Mouse (Mus musculus) heart, adult 8-10 months (tissue): ENCODE measurements around the gene Npy1r. TPM values are rescaled to one million over a fixed set of nuclear protein-coding genes. Genes with fewer than 3 reads are reported as not detected.

Source experiments
- DNase-seq: peaks from one replicate; pipeline ENCODE4 v3.0.0; 2022; ENCODE audit warnings: low spot score
- total RNA-seq, 4 experiments: library from RNA; stranded (reverse); gene quantifications; 2 replicates each; pipeline ENCODE4 v1.2.4; 2022

The Npy1r gene
- 1 to 10 TPM; 1.8 to 2.6 (median 2.0) TPM for total RNA-seq

DNA sequence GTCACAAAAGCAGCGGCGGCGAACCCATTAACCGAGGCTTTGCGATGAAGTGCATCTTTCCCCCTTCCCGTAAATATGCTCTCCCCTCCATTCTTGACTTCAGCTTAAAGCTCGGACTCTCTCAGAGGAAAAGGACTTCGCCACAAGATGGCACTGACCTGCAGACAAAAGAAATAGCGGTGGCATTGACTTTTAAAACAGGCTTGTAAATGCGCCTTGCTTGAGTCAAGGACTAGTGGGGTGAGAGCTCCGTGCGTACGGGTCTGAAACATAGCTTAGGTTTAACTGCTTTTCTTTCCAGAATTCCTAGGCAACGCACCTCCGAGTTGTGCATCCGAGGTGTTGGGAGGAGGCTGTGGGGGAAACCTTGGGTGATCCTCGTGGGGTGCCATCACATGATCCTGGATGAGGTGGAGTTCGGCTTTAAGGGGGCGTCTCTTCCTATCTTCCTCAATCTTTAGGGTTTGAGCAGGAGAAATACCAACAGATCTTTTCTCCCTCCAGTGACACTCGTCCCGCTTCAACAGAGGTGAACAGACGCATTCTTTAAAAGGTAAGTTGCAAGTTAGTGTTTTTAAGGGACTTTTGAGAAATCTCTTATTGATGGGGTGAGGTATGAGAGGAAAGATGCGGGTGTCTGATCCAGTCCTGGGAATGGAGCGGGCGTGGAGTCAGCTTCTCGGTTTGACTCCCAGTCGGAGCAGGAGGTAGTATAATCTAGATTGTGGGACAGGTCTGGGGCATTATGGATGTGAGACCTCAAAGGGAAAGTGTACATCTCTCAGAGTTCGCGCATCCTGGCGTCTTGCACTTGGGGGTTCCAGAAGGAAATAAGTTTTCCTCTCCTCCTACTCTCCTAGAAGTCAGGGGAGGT, at the start of gene Npy1r:
Gene Npy1r, plus strand, starts transcription at position 223 of the 874 bp plus-strand sequence.
- peak; percentile 35 for DNase-seq

DNA sequence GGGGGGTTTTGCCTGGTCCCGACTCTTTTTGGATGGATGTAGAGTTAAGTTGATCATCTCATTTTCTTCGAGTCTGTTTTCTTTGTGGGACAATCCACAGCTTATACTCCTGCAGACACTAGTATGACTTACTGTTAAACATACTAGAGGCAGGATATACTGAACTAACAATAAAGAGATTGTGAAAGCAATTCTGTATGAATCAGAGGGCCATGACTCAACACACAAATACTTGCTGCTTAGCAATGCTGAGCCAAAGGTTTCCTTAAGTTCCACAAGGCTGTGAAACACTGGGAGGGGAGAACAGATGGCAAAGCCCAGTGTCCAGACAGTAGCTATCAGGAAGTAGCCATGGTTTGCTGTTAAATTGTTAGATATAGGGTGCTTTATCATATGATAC, 15.7 kb upstream of the Npy1r start:
- DNase-seq = no peak

DNA sequence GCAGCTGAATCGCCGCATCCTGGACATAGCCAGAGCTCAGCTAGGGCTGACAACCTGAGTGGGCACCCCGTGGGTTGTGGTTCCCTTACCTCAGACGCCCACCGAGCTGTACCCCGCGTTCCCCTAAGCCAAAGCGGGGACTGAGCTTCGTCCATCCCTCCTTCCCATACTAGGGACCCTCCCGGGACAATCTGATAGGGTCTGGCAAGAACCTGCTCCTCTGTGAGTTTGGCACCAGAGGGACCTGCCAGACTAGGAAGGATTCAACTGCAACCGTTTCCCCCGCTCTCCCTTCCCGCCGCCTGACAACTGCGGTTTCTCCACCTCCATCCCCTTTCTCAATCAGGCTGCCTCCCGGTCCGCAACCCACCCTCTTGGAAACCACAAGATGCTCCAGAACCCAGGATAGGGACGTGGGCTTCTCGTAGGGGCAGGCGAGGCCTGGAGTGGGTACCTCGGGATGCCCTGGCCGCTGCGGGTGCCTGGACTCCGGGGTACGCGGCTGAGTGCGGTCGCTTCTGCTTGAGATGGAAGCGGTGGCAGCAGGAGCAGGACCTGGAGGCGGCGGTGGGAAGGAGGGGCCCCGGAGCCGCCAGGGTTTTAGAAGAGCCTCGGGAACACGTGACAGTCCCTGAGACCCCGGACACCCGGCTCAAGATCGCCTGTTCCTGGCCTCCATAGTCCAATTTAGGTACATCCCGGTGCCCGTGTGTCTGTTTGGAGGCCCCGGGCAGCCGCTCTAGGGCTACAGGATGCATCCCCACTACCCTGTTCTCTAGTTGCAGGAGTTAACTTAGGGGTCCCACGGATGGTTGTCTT, 9.3 kb upstream of the Npy1r start, which contains the start of gene Npy5r:
Gene Npy5r, minus strand, starts transcription at position 618 of the 819 bp plus-strand sequence.
- no peak for DNase-seq

DNA sequence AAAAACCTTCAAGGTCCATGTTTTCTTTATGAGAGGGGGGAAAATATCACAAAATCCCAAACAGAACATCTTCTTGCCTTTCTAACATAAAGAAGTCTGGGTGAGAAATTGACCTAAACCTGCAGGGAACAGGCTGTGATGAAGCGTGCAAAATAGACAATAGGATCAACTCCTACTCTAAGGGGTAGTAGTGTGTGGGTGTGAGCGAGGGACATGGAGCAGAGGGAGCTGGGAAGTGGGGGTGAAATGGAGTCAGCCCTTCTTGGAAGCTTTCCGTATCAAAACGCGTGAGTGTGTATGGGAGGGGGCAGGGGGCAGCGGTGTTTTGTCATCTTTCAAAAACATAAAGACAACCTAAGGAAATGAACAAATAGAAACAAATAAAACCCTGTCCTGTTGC, 8.6 kb upstream of the Npy1r start:
- no peak for DNase-seq

DNA sequence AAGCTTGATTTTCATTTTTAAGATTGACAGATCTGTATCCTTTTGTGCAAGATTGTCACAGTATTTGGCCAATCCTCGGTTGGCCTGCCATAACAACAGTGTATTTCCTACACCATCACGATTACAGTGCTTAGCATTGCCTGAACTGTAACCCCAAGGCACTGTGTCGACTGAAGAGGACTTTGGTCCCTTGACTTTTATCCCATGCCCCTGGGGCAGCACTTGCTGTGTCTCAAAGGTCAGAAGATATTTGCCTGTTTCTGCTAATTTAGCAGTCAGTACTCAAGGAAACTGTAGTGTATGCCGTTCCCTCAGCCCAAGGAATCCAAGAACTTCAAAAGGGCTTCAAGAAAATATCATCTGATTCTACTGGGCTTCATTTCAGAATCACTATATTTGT, 8.2 kb upstream of the Npy1r start:
- no peak for DNase-seq

DNA sequence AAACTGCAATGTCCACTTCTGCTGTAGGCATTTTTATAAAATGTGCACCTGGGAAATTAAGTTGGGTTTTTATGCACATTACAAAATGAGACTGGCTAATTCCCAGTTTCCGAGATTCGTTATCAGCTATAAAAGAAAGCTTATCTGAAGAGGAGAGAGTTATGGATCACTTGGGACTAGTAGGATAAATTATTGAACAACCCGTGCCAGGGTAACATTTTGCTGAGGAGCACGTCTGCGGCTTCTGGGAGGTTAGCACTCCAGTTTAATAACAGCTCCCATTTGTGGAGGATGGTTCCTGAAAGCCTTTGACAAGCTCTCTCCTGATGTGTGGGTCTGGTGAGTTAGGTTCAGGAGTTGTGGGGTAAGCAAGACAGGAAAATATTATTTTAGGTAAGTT, 6.6 kb upstream of the Npy1r start:
- DNase-seq = no peak

DNA sequence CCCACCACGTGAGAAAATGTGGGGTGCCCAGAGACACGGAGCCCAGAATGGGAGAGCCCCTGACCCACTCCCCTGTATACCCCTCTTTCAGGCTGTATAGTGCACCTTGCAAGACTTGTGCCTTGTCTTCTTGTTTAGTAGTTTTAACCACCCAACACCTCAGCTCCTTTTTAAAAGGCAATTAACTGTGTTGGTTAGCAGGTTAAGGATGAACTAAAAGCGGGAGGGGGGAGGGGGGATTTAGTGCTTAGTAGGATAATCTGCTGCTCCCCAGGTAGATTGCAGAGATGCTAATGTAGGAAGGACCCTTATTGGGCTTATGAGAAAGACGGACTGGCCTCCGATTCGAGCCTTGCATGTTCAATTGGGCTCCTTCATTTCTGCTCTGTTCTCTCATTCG, 1.0 kb downstream of the Npy1r start:
- no peak for DNase-seq

DNA sequence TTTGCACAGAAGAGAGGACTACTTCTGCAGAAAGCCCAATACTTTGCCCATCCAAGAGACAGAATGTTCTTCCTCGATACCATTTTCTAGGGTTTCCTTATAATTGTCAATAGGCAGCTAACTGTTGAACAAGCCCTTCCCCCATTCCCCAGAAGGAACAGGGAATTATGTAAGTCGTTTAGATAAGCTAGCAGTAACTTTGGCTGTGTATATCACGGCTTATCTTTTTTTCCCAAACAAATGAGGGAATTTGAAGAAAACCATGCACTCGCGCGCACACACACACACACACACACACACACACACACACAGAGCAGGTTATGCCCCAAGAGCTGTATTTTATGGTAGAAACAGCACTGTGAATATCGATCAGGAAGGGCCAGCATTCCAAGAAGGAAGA, 1.8 kb downstream of the Npy1r start:
- DNase-seq = no peak

DNA sequence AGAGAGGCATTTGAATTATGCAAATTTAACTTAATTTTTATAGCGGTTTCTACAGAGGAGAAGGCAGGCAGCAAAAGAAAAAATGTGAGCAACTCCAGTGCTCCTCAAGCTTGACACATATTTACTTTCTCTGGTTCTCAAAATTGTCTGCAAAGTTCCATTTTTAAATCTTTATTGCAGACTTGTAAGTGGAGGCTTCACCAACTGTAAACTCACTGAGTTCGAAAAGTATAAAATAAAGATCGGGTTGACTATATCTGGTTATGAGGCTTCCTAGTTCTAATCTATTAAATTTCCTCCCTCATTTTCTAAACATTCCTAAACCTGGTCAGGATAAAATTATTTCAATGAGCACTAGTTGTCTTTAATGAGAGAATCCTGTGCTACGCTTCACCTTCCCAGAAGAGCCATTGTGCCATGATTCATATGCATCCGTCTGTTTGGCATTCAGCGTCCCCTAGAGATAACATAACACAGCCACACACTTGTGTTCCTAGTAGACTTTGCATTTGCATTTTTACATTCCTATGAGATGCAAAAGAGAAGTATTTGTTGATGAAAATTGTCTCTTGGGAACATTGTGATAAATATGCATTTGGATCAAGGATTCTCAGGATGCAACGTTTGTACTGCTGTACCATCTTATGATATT, 17.5 kb downstream of the Npy1r start:
- DNase-seq = no peak

DNA sequence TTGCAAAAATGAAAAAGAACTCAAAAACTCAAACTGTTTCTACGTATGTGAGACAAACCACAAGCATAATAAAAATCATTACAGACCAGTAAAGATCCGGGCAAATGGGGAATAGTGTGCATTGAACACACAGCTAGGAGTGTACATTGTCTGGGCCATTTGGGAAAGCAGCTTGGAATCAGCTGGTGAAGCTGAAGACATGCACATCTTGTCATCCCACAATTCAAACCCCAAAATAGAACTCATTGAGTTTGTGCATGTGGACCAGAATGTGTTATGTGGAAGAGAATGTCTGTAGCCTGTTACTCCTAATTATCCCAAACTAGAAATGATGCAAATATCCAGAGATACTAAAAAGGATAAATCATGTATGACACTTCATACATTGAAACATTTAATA, 25.8 kb downstream of the Npy1r start:
- DNase-seq = no peak

DNA sequence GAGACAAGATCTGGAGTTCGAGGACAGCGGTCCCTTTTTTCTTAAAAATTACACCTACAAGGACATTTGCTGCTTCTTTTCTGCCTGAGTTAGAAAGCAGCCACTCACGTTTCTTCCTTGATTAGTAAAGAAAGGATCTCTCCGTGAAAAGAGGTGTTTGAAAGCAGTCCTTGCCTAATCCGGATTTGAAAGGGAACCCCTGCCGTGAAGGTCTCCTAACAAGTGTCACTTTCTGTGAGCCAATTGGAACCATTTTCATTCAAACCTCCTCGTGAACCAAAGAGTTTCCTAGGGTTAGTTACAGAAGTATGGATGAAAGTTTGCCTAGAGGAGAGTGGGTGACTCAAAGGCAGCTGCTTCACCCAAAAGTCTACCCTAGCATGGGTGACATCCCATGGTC, 32.5 kb downstream of the Npy1r start:
- no peak for DNase-seq

DNA sequence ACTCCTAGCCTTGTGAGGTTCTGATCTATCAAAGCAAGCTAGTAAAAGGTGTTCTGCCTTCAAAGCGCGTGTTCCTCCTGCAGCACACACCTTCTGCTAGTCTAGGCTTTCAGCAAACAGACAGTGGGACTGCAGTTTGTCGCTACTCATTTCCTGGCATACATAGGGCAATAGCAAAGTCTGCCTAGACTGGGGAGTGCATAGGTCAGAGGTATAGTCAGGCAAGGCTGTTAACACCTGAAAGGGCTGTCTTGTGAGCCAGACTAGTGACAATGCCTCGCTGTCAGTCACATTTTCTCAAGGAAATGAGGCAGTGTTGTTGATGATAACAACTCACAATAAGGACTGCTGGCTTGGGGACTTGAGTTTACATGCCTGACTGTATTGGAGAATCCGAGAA, 35.0 kb downstream of the Npy1r start:
- DNase-seq = no peak

DNA sequence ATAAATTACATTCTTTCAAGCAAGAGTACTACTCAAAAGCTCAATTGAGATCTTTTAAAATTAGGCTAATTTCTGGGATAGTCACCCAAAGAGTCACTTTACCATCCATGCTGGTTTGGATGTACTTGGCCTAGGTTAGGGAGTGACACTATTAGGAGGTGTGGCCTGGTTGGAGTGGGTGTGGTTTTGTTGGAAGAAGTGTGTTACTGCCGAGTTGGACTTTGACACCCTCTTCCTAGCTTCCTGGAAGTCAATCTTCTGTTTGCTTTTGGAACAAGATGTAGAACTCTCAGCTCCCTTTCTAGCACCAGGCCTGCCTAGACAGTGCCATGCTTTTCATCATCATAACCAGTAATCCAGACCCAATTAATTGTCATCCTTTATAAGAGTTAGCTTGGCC, 45.4 kb downstream of the Npy1r start:
- DNase-seq = no peak

DNA sequence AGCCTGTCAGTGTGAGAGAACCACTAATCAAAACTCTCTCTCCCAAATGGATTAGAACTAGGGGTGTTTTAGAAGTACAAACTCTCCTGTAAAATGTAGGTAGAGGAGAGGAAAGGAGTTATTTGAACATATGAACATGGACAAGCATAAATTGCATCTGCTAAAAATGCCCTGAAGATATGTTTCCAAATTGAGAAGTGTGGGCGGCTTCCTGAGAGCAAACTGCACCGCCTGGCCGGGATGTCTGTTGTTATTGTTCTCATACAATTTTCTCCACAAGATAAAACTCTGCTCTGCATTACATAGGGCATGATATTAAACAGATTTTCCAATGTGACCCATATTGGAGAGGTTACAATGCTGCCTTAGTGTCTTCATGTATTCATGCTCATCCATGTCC, 48.6 kb downstream of the Npy1r start:
- no peak for DNase-seq

DNA sequence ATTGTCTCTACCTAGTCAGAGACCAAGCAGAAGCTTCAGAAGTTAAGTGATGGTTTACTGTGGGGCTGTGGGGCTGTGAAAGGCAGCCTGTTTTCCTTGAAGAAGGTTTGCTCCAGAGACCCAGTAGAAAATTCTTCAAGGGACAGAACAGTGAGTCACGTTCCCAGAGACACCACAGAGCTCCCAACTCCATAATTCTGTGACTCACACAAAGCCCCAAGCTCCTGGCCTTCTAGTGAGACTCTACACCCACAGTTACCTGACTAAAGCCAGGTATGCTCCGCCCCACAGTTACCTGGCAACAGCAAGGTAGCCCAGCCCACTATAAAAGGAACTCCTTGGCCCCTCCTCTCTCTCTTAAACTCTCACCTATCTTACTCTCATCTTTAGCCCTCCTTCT, 54.6 kb downstream of the Npy1r start:
- DNase-seq = no peak

DNA sequence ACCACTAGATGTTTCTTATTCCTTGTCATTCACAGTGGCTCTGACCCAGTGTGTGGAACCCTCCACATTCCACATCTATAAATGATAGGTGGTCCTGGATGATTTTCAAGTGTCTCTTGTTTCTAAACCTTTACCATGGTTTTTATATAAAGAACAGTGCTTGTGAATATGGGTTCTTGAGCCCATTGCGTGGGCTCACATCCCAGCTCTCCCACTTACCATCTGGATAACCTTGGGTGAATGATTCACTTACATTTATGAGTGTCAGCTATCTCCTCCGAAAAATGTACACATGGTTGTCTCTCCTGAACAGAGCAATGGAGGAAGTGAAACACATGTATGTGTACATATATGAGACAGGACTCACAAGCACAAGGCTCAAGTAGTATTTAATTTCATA, 59.2 kb downstream of the Npy1r start:
- no peak for DNase-seq

Other genes starting within 250 kb of the Npy1r start
- gene Tma16, start 210.7 kb upstream of the Npy1r start, total RNA-seq = 1 to 10 TPM; 3.2 to 4.1 (median 3.7) TPM
- not detected for gene Tktl2, start 185.4 kb upstream of the Npy1r start, total RNA-seq
- not detected for gene Npy5r, start 9.1 kb upstream of the Npy1r start, total RNA-seq
- 1 to 10 TPM; 4.6 to 5.4 (median 4.9) TPM for gene Naf1, start 163.0 kb downstream of the Npy1r start, total RNA-seq